Mouse (Mus musculus) adrenal gland, postnatal 4 days (tissue): Measurements from ENCODE around the gene Clec3b. TPM values are rescaled to one million over a fixed set of nuclear protein-coding genes. Genes with fewer than 3 reads are reported as not detected.
A peak's percentile ranks its signal among the peaks of the same experiment; 100 is the strongest.

ENCODE experiments used
- DNase-seq, 2 experiments: peaks; one replicate each; pipeline ENCODE4 v3.0.0; 2021 to 2022; ENCODE audit warnings: low spot score in 2 of 2, mixed read lengths in 2 of 2
- long read RNA-seq, 2 experiments: library from polyadenylated mRNA; stranded (forward); transcript quantifications; one replicate each; pipeline ENCODE4 v2.0.0; 2021
- total RNA-seq, 2 experiments: library from RNA; stranded (reverse); gene quantifications; 2 replicates each; pipeline ENCODE4 v1.2.3; 2021

Clec3b gene
- total RNA-seq: 10 to 100 TPM; 37.2 to 44.0 TPM
- long read RNA-seq, experiment 1, partial matches to known transcripts: 2 of 8 reads
- long read RNA-seq, experiment 1, other reads (novel, unspliced or antisense): 2 of 8 reads
- long read RNA-seq, experiment 2, partial matches to known transcripts: 0 of 8 reads
- long read RNA-seq, experiment 2, other reads (novel, unspliced or antisense): 4 of 8 reads

DNA sequence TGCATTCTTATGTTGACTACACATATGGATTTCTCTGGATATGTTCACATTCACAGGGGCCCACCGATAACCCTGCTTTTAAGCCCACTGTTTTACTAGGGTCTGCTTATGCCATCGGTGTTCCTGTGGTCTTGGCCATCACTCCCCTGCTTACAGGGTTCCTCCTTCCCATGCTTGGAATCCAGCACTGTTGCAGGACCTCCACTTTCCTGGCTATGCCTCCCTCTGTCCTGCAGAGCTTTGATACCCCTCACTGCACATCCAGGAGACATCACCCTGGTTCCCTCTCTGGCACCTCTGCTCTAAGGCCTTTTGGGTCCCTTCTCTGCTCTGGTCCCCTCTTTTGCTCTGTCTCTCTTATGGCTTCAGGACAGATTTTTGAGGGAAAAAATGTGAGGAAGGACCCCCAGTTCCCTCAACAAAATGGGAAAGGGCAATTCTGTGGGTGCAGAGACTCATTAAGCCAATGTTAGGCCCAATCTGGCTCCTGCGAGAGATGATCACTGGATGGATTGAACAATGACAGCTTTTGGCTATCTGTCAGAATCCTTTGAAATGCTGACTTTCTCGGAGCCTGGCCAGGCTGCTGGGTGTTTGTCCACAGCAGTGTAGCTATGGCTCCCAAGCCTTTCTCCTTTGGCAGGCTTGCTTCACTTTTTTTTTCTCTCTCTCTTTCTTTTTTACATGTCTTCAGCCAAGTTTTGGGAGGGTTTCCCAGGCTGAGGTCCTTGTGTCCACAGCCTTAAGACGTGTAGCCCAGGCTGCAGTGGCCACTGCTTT lies at the start of gene Clec3b:
Clec3b (plus strand) TSS at position 706 of the 780 bp plus-strand sequence.
- no peak for DNase-seq

DNA sequence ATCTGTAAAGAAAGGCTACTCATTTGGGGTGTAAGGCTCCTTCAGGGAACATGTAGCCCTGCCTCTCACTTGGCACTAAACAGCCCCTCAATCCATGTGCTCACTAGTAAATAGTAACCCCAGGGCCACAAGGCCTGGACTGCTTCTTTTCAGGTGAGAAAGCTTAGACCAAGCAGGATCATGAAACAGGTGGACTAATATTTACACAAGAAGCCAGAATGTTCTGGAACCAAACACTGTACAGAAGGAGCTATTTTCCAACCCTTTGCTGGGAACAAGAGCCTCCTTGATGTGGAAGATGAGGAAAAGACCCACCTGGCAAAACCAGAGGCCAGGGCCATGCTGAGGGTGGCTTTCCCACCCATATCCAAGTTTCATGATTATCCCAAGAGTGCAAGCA lies 47.3 kb upstream of the Clec3b start:
- no peak for DNase-seq

DNA sequence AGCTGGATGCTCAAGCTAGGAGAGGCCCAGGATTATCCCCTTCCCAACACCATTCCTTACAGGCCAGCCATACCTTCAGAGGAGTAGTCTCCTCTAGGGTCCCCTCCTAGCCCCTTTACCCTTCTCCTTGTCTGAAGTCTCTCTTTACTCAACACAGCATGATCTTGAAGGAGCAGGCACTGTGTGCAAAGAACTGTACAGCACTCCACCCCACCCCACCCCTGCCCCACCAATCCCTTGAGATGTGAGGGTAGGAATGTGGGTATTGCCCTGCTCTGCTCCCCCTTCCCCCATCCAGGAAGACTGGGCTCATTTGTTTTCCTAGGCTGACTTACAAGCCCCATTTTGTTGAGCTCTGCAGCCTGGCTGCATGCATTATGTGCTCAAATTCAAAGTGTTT lies 46.4 kb upstream of the Clec3b start:
- no peak for DNase-seq

- DNase-seq: no peak
Observed at GRCm38 (mm10) chr9:123107186-123107585, 43.6 kb upstream of the Clec3b start.

GRCm38 (mm10) chr9:123109188-123109587 lies 41.6 kb upstream of the Clec3b start:
- DNase-seq: no peak

- DNase-seq: no peak
Observed at GRCm38 (mm10) chr9:123111751-123112221, 39.0 kb upstream of the Clec3b start.

DNA sequence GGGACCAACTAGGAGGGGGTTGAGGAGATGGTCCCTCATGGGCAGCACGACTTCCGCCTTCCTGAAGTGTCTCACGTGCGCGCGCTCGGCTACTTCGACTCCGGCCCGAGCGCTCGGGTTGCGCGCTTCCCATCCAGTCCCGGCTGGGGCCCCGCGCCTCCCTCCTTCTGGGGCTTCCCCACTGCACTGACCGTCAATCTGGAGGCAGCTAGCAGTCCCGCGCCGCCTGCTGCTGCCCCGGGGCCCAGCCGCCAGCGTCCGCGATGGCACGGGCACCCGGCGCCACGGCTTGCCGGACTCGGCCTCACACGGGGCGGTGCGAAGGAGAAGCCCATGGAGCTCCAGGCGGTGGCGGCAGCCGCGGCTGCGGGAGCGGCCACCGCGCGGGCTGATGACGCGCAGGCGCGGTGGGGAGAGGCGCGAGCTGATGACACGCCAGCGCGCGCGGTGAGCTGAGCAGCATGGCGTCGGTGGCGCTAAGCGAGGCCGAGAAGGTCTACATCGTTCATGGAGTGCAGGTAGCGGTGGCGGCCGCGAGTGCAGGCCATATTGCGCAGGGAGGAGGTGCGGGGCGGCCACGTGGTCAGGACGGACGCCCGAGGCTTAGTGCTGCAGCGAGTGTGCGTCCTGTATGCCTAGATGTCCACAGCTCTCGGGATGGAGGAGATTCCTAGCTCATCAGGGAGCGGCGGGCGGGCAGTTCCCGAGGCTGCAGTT lies 37.8 kb upstream of the Clec3b start, which contains the start of the genes Zdhhc3 and Exosc7:
Zdhhc3 (minus strand) TSS at position 401 of the 717 bp plus-strand sequence.
Exosc7 (plus strand) TSS at position 411 of the 717 bp plus-strand sequence.
- peak; percentile 68 to 71 for DNase-seq

GRCm38 (mm10) chr9:123113931-123114330 lies 36.8 kb upstream of the Clec3b start:
- no peak for DNase-seq

DNA sequence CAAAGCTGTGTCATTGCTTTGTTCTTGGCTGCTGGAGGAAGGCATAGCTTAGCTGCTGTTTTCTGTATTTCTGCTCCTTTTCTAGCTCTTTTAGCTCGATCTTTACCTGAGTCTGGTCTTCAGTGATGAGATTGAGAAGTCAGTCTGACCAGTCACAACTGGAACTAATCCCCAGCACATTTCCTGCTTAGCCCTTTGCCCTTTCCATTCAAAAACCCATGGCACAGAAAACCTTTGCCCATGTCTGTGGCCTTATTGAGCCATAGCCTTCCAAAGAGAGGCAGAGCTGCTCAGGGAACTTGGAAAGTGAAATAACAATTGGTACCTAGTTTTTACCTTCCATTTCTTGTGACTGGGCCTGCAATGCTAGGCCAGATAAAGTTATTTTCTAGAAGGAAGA lies 35.2 kb upstream of the Clec3b start:
- DNase-seq: no peak

GRCm38 (mm10) chr9:123123017-123123416 lies 27.7 kb upstream of the Clec3b start:
- DNase-seq: no peak

- DNase-seq: no peak
Observed at GRCm38 (mm10) chr9:123123571-123124412, 27.0 kb upstream of the Clec3b start.

GRCm38 (mm10) chr9:123124413-123124981 lies 26.2 kb upstream of the Clec3b start:
- no peak for DNase-seq

DNA sequence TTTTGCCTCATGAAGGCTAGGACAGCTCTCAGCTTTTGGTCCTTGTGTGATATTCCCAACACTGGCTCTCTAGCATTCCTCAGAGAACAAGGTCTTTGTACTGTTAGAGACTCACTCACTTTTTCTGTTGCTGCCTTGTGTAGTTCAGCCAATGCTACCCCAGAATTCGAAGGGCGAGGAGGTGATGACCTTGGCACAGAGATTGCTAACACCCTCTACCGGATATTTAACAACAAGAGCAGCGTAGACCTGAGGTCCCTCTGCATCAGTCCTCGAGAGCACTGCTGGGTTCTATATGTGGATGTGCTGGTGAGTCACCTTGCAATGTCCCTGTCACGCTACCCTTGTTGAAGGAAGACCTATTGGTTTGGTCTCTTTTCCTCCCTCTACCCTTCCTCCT lies 23.1 kb upstream of the Clec3b start:
- DNase-seq: no peak

DNA sequence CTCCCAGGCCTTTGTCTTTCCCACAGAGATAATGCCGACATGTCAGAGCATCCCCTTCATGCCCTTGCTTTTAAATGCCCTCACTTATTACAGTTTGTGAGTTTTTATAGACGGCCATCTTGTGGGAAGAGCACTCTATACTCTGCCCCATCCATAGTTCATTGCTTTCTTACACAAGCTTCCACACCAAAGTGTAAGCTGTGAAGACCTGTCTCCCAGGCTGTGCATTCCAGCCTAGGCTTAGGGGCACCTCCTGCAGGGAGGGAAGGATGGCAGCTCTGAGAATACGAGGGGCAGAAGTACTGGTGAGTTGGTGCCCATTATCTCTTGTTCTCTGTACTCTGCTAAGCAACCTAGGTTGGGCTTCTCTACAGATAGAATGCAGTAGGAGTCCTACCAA lies 17.8 kb upstream of the Clec3b start:
- no peak for DNase-seq

GRCm38 (mm10) chr9:123136953-123137682 lies 13.6 kb upstream of the Clec3b start:
- no peak for DNase-seq

DNA sequence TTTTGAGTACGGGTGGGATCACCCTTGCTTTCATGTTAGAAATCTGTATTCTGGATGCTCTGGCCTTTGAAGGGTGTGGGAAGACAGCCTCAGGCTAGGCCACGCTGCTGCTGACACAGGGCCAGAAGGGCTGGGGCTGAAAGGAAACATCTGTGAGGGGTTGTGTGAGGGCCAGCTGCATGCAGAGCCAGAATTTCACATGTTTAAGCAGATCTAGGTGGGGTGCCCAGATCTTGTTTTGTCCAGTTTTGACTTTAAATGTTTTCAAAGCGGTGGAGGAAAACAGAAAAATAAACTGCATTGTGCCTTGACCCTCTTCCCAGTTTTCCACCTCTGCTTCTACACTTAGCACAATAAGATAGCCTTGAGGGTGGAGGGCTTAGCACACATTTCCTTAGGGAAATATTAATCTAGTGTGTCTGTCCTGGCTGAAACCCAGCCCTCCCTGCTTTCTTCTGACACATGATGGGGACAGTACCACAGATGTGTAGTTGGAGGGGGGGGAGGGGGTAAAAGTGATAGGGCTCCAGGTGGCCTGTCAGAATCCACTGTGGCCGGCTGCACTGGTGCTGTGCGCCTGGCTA lies 11.8 kb upstream of the Clec3b start:
- no peak for DNase-seq

GRCm38 (mm10) chr9:123139887-123140614 lies 10.7 kb upstream of the Clec3b start:
- DNase-seq: no peak

DNA sequence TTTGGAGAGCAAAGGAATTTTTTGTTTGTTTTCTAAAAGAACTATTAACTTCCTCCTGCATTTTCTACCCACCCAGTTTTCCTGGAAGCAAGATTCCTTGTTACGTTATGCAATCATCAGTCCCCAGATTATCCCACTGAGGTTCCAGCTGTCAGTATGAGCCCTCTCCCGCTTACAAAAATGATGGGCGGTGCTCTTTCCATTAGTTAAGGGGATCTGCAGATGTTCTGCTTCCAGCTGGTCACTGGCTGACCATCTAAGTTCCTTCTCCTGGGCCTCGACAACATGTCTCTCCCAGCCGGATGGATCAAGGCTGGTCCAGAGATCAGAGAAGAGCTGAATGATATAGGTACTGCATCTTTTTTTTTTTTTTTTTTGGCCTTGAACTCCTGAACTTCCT lies 2.3 kb upstream of the Clec3b start:
- DNase-seq: no peak

DNA sequence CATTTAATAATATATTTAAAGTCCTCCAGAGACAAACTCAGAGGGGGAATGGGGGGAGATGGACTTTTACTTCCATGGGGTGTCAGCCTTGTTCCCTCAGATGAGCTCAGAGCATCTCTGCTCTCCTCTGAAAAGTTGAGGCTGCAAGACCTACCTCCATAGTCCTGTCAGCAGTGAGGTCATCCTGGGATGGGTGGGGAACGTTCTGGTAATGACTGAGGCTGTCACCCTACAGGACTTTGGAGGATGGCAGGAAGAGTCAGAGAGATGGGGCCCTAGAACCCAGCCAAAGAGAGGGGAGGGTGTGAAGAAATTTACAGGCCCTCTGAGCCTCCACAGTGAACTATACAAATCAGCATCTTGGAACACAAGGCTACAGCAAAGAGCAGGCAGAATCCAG lies 815 bp downstream of the Clec3b start:
- no peak for DNase-seq
